Mouse (Mus musculus): ENCODE results near the gene Olfr1423. TPM values are rescaled to one million over a fixed set of nuclear protein-coding genes. Genes with fewer than 3 reads are reported as not detected.
A peak's percentile ranks its signal among the peaks of the same experiment; 100 is the strongest.

The Olfr1423 gene
- polyA plus RNA-seq, 1 experiment from 2014 or later, result not detected

DNA sequence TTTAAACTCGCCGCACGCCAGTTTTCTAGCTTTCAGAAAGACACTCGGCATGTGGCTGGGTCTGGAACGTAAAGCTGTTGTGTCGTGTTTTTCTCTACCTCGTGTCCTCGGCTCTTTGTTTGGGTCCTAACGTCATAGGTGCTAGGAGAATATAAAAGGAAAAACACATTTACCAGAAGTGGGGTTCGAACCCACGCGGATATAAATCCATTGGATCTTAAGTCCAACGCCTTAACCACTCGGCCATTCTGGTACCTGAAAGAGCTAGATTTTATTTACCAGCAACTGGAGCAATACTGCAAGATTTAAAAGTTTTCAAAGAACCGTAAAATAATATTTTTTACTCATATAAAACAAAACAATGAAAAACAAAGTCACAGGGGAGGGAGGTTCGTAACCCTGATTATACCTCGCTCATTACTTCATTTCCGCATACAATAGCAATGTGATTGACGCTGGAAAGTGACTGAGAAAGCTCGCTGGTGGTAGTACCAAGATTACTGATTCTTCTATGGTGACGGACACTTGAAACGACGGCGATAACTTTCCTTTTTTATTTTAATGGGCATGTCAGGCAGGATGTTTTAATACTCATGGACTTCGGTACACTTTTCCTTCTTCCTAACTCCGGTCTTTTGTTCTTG is 30.1 kb downstream of the Olfr1423 start:
- ATAC-seq (ENCODE audit: insufficient number of reproducible peaks, insufficient read depth, low FRiP score, low read depth), result peak; percentile 33; the same call in 1 of the 2 replicates
- under 1% methylated on average over 26 of the region's 26 CpGs for WGBS
- Histone ChIP-seq H3K4me3 (ENCODE audit: control insufficient read depth in 1 of 2, insufficient read depth in 1 of 2, low read depth in 1 of 2, low read length in 2 of 2) (peak overlapping the region; percentile 57 to 90), H3K27ac (replicated peaks in 1 of 2; ENCODE audit: control insufficient read depth in 1 of 2, insufficient read depth in 1 of 2, low read depth in 2 of 2, low read length in 2 of 2) (peak overlapping the region; percentile 86 to 96), H3K9me3 (ENCODE audit: control insufficient read depth, low read length) (no peaks in the 10 kb centered on the region), H3K4me1 (ENCODE audit: control insufficient read depth in 2 of 2, insufficient read depth in 2 of 2, low read length in 2 of 2) (peaks cover 3 to 15% of the 10 kb centered on the region in 2 experiments), H3K4me2 (ENCODE audit: low read length) (peak overlapping the region; percentile 75), H3K9ac (ENCODE audit: low read length) (peak overlapping the region; percentile 82), H3K36me3 (ENCODE audit: control insufficient read depth, insufficient read depth, low read length) (no peaks in the 10 kb centered on the region), H3K27me3 (ENCODE audit: control insufficient read depth, insufficient read depth, low read length) (no peaks in the 10 kb centered on the region)

DNA sequence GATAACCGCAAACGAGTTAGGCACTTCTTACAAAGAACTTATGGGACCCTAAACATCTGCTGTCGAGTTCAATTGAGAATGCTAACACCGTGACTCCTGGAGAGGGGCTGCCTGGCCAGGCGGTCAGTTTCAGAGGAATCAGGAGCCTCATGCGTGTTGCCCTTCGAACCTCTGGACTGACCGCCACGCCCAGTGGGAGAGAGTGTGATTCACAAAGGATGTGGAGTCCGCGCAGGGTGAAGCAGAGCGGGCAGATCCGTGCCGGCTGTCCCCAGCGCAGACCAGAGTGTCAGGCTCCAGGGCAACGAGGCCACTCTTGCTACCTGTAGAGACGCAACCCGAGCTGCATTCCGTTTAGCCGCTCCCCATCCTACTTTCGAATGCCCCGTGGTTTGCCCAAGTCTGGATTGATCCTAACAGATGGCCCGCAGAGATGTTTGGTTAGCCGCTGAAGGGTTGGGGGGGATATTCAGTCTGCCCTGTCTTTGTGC is 30.8 kb downstream of the Olfr1423 start:
- peak overlapping the region; percentile 57 to 90 for H3K4me3 ChIP-seq (ENCODE audit: control insufficient read depth in 1 of 2, insufficient read depth in 1 of 2, low read depth in 1 of 2, low read length in 2 of 2)
- peak overlapping the region; percentile 82 for H3K9ac ChIP-seq (ENCODE audit: low read length)
- WGBS, result under 1% methylated on average over 24 of the region's 24 CpGs
- H3K4me2 ChIP-seq (ENCODE audit: low read length), result peak overlapping the region; percentile 75
- H3K36me3 ChIP-seq (ENCODE audit: control insufficient read depth, insufficient read depth, low read length), result no peaks in the 10 kb centered on the region
- peaks cover 3 to 15% of the 10 kb centered on the region in 2 experiments for H3K4me1 ChIP-seq (ENCODE audit: control insufficient read depth in 2 of 2, insufficient read depth in 2 of 2, low read length in 2 of 2)
- no peaks in the 10 kb centered on the region for H3K27me3 ChIP-seq (ENCODE audit: control insufficient read depth, insufficient read depth, low read length)
- no peak for ATAC-seq (ENCODE audit: insufficient number of reproducible peaks, insufficient read depth, low FRiP score, low read depth)
- H3K9me3 ChIP-seq (ENCODE audit: control insufficient read depth, low read length), result no peaks in the 10 kb centered on the region
- peak overlapping the region; percentile 86 to 96 for H3K27ac ChIP-seq (replicated peaks in 1 of 2; ENCODE audit: control insufficient read depth in 1 of 2, insufficient read depth in 1 of 2, low read depth in 2 of 2, low read length in 2 of 2)

GRCm38 (mm10) chr19:12009501-12010280 is 31.4 kb downstream of the Olfr1423 start:
- Histone ChIP-seq H3K4me1 (ENCODE audit: control insufficient read depth in 2 of 2, insufficient read depth in 2 of 2, low read length in 2 of 2) (peaks cover 3 to 18% of the 10 kb centered on the region in 2 experiments), H3K9me3 (ENCODE audit: control insufficient read depth, low read length) (no peaks in the 10 kb centered on the region), H3K4me3 (ENCODE audit: control insufficient read depth in 1 of 2, insufficient read depth in 1 of 2, low read depth in 1 of 2, low read length in 2 of 2) (peak overlapping the region; percentile 57 to 90), H3K4me2 (ENCODE audit: low read length) (peak overlapping the region; percentile 75), H3K9ac (ENCODE audit: low read length) (peak overlapping the region; percentile 82), H3K36me3 (ENCODE audit: control insufficient read depth, insufficient read depth, low read length) (no peaks in the 10 kb centered on the region), H3K27me3 (ENCODE audit: control insufficient read depth, insufficient read depth, low read length) (no peaks in the 10 kb centered on the region), H3K27ac (replicated peaks in 1 of 2; ENCODE audit: control insufficient read depth in 1 of 2, insufficient read depth in 1 of 2, low read depth in 2 of 2, low read length in 2 of 2) (peak overlapping the region; percentile 86 to 96)
- 0 out of 2 replicates have a peak, but pooled peaks have one; percentile 13 for ATAC-seq (ENCODE audit: insufficient number of reproducible peaks, insufficient read depth, low FRiP score, low read depth)
- under 1% methylated on average over 24 of the region's 24 CpGs for WGBS

DNA sequence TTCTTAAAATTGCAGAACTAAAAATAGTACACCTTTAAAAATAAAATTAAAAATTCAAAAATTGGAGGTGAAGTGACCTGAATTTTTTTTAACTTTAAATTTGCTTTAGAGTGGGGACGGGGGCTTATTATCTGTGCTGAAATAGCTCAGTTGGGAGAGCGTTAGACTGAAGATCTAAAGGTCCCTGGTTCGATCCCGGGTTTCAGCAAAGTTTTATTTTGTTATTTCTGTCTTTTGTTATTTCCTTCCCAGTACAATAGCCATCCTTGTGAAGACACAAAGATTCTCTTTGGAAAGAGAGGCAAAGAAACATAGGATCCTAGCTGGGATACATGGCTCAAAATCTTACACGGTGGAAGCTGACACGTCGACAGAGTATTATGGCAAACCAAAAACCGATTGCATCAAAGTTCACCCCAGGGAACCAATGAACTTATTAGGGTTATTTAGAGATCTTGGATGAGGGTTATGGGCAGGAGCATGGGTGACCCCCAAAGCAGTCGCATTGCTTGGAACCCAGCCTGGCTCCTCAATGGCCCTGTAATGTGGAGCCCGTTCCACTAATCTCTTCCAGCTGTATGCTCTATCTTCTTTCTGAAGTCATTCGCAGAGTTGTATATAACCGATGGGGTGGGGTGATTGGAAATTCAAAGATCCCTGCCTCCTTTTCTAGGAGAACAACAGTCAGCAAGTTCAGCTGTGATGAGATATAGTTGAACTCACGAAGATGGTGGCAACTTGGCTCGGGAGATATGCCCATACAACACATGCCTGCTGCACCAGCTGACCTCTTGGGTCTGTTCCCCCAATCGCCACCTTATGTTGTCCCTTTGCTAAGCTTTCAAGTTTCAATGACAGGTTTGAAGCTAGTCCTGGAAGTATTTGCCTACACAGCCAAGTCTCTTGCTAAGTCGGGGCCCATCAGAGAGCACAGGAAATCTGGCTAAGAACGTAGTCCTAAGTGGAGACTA is 32.4 kb downstream of the Olfr1423 start:
- H3K27ac ChIP-seq (replicated peaks in 1 of 2; ENCODE audit: control insufficient read depth in 1 of 2, insufficient read depth in 1 of 2, low read depth in 2 of 2, low read length in 2 of 2), result peak overlapping the region; percentile 5 to 55; a peak in 2 of 4 replicates
- H3K4me3 ChIP-seq (ENCODE audit: control insufficient read depth in 1 of 2, insufficient read depth in 1 of 2, low read depth in 1 of 2, low read length in 2 of 2), result no peak overlapping the region
- H3K4me1 ChIP-seq (ENCODE audit: control insufficient read depth in 2 of 2, insufficient read depth in 2 of 2, low read length in 2 of 2), result peaks cover 6 to 27% of the 10 kb centered on the region in 2 experiments
- WGBS, result 25% methylated on average over 17 of the region's 17 CpGs
- H3K9me3 ChIP-seq (ENCODE audit: control insufficient read depth, low read length), result no peaks in the 10 kb centered on the region
- no peaks in the 10 kb centered on the region for H3K27me3 ChIP-seq (ENCODE audit: control insufficient read depth, insufficient read depth, low read length)
- no peak overlapping the region for H3K9ac ChIP-seq (ENCODE audit: low read length)
- no peaks in the 10 kb centered on the region for H3K36me3 ChIP-seq (ENCODE audit: control insufficient read depth, insufficient read depth, low read length)
- no peak for ATAC-seq (ENCODE audit: insufficient number of reproducible peaks, insufficient read depth, low FRiP score, low read depth)
- peak overlapping the region; percentile 78 for H3K4me2 ChIP-seq (ENCODE audit: low read length)

DNA sequence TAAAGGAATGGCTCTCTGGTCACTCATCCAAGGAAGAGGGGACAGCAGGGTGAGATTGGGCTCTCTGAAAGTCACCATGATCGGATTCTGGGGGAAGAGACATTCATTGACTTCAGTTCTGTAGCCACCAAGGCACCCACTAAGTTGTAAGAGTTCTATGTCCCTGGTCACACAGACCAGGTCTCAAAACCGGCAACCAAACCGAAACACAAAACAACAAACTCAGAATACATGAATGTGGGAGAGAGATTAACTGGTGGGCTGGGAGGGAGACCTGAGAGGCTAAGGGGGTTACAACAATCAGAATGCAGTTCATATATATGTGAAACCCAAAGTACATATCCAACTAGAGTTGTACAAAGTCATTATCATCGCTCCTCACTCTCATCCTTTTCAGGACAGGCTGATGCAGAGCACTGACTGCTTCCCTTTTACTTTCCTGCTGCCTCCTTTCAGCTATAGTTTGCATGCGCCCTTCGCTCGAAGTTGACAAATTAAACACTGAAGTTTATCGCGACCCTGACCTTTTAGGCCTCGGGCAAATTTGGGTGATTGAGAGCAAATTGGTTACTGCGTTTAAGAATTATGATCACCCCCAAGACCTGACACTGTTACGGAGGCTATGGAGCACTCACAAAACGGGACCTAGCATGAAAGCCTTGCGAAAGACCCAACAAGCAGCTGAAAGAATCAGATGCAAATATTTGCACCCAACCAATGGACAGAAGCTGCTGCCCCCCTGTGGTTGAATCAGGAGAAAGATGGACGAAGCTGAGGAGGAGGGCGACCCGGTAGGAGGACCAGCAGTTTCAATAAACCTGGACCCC is 33.8 kb downstream of the Olfr1423 start:
- WGBS, result 14% methylated on average over 17 of the region's 17 CpGs
- Histone ChIP-seq H3K4me1 (ENCODE audit: control insufficient read depth in 2 of 2, insufficient read depth in 2 of 2, low read length in 2 of 2) (peaks cover 6 to 34% of the 10 kb centered on the region in 2 experiments), H3K9me3 (ENCODE audit: control insufficient read depth, low read length) (no peaks in the 10 kb centered on the region), H3K36me3 (ENCODE audit: control insufficient read depth, insufficient read depth, low read length) (no peaks in the 10 kb centered on the region), H3K9ac (ENCODE audit: low read length) (peak overlapping the region; percentile 79), H3K27me3 (ENCODE audit: control insufficient read depth, insufficient read depth, low read length) (no peaks in the 10 kb centered on the region), H3K27ac (replicated peaks in 1 of 2; ENCODE audit: control insufficient read depth in 1 of 2, insufficient read depth in 1 of 2, low read depth in 2 of 2, low read length in 2 of 2) (peak overlapping the region in 1 of 2 experiments; percentile 1; a peak in 1 of 4 replicates), H3K4me3 (ENCODE audit: control insufficient read depth in 1 of 2, insufficient read depth in 1 of 2, low read depth in 1 of 2, low read length in 2 of 2) (peak overlapping the region; percentile 27 to 65), H3K4me2 (ENCODE audit: low read length) (peak overlapping the region; percentile 78)
- no peak for ATAC-seq (ENCODE audit: insufficient number of reproducible peaks, insufficient read depth, low FRiP score, low read depth)

- Histone ChIP-seq H3K36me3 (ENCODE audit: control insufficient read depth, insufficient read depth, low read length) (no peaks in the 10 kb centered on the region), H3K9me3 (ENCODE audit: control insufficient read depth, low read length) (no peaks in the 10 kb centered on the region), H3K9ac (ENCODE audit: low read length) (peak overlapping the region; percentile 79), H3K4me3 (ENCODE audit: control insufficient read depth in 1 of 2, insufficient read depth in 1 of 2, low read depth in 1 of 2, low read length in 2 of 2) (peak overlapping the region; percentile 65 to 82), H3K4me1 (ENCODE audit: control insufficient read depth in 2 of 2, insufficient read depth in 2 of 2, low read length in 2 of 2) (peaks cover 6 to 34% of the 10 kb centered on the region in 2 experiments), H3K27ac (replicated peaks in 1 of 2; ENCODE audit: control insufficient read depth in 1 of 2, insufficient read depth in 1 of 2, low read depth in 2 of 2, low read length in 2 of 2) (peak overlapping the region in 1 of 2 experiments; percentile 86; a peak in 2 of 4 replicates), H3K27me3 (ENCODE audit: control insufficient read depth, insufficient read depth, low read length) (no peaks in the 10 kb centered on the region), H3K4me2 (ENCODE audit: low read length) (peak overlapping the region; percentile 78)
- no peak for ATAC-seq (ENCODE audit: insufficient number of reproducible peaks, insufficient read depth, low FRiP score, low read depth)
- 1% methylated on average over 17 of the region's 17 CpGs for WGBS
These were observed 34.7 kb downstream of the Olfr1423 start for GRCm38 (mm10) chr19:12006361-12006947.

Data from heart, embryonic 14.5 days (tissue).